Mouse (Mus musculus): Measurements from ENCODE around the gene Gm49358.
A peak's percentile ranks its signal among the peaks of the same experiment; 100 is the strongest.

The Gm49358 gene

DNA sequence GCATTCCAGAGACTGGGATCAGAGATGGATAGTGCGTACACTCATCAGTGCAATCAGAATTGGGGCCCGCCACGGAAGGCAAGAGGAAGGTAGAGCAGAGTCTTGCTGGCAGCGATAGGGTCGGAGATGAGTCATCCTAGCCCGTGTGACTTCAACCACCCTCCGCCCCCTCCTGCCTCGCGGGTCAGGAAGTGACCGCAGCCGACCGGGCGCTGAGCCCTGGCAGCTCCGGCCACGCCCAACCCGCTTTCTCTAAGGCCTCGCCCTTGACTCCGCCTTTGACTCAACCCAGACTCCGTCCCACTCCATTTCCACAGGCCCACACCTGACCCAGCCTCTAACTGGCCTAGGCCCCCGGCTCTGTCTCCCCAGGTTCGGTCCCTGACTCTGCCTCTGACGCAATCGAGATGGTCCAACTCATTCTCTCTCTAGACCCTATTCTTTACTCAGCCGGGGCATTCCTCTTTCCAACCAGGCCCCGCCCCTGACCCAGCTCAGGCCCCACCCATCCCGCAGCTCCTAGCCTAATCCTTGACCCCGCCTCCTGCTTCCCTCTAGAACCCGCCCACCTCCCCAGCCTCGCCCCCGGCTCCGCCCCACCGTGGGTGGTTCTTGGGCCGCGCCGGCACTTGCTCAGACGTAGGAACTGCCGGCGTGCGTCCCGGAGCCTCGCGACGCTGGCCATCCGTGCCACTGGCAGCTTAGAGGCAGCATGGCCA is 14.8 kb downstream of the Gm49358 start, which contains the start of gene Nt5dc3:
Gene Nt5dc3 (plus strand): TSS at position 608 of the 719 bp plus-strand sequence.
- peak; percentile 95 to 96 for DNase-seq (ENCODE audit: low spot score in 2 of 2)

DNA sequence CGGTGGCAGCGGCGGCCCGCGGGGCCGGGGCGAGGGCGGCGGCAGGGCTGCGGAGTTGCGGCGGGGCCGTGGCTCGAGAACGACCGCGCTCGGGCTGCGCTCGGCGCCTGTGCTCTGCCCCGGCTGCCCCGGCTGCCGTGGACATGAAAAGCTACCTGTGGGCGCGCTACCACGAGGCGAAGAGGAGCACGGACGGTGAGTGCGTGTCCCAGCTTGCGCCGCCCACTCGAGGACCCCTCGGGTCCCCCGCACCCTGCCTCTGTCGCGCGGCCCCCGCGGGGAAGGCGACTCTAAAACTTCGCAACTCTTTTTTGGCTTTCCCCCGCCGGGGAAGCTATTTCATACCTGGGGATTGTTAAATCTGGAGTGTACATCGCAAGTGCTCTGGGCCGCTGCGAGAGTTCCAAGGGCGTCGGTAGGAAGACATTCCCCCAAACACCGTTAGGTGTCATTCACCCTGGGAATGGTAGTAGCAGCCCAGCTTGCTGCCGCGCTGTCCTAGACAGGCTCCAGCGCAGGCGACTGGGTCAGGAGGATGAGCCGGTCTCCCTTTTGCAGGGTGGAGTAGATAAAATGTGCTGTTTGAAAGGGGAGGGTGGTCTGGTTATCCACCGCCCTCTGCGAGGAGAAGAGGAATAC is 15.5 kb downstream of the Gm49358 start:
- peak; percentile 11 to 27 for DNase-seq (ENCODE audit: low spot score in 2 of 2)

DNA sequence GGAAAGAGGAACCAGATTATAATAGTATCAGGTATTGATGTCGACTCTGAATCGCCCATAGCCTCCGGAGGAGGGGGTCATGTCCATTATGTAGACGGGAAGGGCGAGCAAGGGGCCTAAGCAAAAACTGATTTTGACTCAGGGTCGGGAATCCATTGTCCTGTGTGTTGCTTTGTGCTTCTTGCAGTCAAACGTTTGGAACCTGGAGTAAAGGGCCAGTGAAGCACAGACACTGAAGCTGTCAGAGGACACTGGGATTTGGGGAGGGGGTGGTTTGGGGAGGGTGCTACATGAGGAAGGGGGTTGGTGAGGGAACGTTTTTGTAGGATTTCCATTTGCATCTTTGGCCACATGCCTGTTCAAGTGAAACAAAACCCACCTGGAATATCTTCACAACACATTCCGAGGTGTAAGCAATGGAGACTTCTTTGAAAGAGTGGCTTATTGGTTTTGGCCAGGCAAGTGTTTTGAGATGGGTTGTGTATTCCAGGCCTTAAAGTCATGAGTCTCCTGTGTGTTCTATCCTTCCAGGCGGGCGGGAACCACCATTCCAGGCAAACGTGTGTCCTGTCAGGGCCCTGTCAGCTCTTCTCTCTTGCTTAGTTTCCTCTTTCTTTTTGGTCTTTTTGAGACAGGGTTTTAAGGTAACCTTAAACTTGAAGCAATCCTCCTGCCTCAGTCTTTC is 16.2 kb downstream of the Gm49358 start:
- no peak for DNase-seq (ENCODE audit: low spot score in 2 of 2)

DNA sequence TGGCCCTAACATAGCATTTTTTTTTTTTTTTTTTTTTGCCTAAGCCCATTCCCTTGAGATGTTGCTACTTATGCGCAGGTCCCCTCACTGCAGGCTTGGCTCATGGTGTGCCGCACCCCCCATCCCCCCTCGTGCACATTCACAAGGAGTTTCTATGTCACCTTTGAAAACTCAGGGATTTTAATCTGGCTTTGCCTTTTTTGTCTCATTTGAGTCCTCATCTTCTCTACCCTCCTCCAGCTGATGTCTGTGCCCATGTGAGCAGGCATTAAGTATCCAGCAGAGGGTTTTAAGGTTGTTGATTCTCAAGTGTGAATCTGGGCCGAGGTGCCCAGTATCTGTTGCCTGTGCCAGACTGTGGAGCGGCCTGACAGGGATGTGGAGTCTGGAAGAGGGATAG is 17.9 kb downstream of the Gm49358 start:
- no peak for DNase-seq (ENCODE audit: low spot score in 2 of 2)

DNA sequence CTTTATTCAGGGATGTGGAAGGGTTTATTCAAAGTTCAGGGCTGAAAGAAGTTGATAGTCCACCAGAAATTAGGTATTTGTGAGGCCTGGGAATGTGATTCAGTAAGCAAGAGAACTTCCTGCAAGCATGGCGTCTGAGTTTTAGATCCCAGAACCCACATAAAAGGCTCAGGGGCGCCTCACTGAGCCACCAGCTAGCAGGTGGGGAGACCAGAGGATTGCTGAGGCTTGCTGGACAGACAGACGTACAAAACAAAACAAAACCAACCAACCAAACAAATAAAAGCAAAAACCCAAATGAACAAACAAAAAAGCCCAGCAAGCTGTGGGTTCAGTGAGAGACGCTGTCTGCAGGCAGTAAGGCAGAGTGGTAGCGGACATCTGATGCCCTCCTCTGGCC is 18.9 kb downstream of the Gm49358 start:
- DNase-seq (ENCODE audit: low spot score in 2 of 2), result no peak

DNA sequence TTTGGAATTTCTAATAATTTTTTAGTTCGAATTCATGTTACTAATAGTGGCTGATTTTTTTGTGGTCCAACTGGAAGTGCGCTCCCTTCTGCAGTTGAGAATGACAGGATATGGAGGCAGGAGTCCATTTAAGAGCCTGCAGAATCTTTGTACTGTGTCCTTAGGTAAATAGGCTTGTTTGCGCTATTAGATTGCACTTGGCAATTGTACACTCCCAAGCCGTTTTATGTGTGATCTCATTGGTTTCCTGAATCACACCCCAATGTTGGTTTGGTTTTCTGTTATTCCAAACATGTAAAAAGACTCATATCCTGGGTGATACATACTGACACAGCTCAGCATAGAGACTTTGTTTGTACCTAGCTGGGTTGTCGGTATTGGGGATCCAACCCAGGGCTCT is 19.8 kb downstream of the Gm49358 start:
- no peak for DNase-seq (ENCODE audit: low spot score in 2 of 2)

DNA sequence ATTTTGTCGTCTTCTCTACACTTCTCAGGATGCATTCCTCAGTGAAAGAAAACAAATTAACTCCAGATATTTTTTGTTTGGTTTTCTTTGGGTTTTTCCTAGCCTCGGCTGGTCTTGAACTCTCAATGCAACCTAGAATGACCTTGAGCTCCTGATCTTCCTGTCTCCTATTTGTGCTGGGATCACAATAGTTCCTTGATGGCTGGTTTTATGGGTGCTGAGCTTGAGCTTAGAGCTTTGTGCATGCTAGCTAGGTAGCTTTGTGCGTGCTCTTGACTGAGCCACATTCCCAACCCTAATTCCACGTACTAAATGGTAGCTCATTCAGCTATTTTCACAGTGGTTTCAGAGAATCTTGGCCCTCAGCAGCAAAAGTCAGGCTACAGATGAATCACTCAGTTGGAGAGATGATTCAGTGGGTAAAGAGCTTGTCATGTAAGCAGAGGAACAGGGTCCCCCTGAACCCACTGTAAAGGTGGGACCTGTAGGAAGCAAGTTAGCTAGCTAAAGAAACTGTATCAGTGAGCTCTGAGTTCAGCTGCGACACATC is 20.4 kb downstream of the Gm49358 start:
- DNase-seq (ENCODE audit: low spot score in 2 of 2), result no peak

DNA sequence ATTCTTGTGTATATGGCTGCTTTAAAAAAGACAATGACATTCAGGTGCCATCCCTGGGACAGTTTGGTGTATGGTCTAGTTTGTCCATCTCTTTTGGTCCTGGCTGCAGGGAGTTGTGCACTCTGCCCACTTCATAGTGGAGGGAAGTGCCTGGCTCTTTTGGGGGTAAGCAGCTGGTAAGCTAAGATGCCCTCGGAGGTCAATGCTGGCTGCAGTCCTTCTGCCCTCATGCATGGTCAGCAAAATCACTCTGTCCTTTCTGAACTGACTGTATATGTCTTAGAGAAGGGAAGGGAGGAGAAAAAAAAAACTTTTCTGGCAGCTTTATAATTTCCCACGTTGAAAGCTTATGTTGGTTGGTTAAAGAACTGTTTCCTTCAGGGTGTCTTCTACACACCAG is 21.6 kb downstream of the Gm49358 start:
- DNase-seq (ENCODE audit: low spot score in 2 of 2), result no peak

DNA sequence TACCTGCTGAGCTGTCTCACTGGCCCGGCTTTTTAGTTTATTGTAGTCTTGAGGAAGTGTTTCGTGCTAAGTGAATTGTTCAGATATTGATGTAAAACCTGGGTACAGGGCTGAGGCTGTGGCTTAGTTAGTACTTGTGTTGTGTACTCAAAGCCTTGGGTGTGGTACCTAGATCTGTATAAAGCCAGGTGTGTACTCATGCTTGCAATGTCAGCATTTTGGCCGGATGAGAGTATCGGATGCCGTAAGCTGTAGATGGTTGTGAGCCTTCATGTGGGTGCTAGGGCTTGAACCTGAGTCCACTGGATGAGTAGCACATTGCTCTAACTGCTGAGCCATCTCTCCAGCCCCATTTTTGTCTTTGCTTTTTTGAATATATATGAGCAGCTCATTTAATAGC is 22.3 kb downstream of the Gm49358 start:
- DNase-seq (ENCODE audit: low spot score in 2 of 2), result no peak

DNA sequence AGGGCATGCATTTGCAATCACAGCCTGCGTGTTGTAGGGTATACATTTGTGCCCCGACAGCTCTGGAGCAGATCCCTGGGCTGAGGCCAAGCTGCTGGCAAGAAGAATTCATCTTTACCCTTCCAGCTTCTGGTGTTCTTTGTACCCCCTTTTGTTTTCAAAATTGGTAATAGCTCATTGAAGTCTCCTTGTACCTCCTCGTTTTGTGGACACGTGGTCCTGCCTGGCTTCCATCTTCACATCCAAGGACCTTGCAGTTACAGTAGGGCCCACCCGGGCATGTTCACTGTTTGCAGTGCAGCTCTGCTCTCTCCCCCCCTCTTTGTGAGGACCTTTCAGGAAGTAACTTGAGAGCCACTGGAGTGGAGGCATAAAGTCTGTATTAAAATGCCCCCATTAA is 24.4 kb downstream of the Gm49358 start:
- no peak for DNase-seq (ENCODE audit: low spot score in 2 of 2)

DNA sequence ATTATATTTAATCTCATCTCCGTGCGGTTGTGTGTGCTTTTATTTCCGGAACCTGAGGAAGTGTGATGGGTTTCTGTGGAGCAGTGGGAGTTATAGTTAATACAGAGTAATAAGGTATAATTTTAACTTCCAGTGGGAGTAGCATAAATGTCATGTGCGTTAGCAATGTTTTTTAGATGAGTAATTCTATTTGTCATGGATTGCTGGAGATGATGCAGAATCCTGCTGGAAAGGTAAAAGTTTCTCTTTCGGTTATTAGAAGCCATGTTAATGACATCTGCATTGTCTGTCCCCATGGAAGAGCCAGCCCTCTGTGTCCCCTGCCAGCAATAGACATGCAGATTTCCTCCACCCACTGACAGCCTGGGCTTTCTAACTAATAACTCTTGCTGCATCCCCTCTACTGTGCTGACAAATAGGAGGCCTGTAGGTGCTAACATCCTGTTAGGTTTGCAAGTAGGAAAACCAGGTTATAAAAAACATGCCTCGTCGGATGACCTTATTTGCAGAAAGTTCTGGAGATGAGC is 25.4 kb downstream of the Gm49358 start:
- no peak for DNase-seq (ENCODE audit: low spot score in 2 of 2)

DNA sequence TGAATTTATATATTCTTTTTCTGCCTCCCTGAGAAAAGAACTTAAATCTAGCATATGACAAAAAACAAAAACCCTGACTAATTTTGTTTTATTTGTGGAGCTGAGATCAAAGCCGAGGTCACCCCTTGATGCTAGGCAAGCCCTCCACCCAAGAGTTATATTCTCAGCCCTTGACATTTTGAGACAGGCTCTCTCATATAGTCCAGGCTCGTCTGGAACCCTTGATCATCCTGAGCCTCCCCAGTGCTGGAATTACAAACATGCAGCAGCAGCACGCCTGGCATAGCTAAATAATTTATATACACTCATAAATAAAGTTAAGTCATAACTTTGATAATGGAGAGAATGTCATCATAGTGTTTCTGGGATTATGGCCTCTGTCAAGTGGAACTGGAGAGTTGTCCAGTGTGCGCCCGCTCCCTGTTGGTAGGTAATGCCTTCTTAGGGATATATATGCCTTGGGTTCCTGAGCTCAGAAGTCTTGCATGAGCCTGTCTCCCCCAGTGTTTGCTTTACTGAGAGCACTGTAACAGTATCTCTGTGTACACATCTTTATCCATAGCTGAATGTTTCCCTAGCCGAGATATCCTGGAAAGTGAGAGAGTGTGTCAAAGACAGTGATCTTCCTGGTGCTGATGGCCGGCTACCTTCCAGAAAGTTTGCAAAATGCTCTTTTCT is 27.9 kb downstream of the Gm49358 start:
- no peak for DNase-seq (ENCODE audit: low spot score in 2 of 2)

DNA sequence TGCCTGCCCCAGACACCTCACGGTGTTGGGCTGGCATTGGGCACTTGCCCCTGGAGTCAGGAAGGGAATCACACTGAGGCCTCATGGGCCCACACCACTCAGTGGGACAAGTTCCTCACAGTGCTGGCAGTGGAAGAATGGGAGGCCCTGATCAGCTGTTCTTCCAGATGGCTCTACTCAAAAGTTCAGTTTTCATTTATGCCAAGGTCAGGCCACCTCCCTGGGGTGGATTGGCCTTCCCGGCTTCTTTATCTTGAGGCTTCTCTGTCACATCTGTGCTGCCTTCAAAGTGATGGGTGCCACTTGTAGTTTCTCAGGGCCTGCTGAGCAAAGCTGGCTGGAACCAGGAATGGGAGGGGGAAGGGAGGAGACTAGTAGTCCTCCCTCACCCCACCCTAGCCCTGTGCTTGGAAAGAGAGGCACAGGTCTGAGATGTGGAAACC is 29.8 kb downstream of the Gm49358 start:
- DNase-seq (ENCODE audit: low spot score in 2 of 2), result no peak

DNA sequence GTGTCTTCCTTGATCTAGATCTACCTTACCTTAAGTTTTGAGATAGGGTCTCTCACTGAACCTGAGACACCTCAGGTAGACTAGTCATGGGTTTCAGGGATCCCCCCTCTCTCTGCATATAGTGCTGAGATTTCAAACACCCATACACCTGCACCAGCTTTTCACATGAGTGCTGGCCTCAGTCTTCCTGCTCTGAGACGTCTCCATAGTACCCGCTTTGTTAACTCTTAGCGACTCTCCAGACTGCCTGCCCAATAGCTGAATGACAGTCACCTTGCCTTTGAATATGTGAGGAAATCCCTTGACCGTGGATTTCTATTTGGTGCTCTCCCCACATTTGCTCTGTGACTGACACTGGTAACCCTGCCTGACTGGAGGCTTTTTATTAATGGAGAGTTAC is 30.4 kb downstream of the Gm49358 start:
- DNase-seq (ENCODE audit: low spot score in 2 of 2), result no peak

DNA sequence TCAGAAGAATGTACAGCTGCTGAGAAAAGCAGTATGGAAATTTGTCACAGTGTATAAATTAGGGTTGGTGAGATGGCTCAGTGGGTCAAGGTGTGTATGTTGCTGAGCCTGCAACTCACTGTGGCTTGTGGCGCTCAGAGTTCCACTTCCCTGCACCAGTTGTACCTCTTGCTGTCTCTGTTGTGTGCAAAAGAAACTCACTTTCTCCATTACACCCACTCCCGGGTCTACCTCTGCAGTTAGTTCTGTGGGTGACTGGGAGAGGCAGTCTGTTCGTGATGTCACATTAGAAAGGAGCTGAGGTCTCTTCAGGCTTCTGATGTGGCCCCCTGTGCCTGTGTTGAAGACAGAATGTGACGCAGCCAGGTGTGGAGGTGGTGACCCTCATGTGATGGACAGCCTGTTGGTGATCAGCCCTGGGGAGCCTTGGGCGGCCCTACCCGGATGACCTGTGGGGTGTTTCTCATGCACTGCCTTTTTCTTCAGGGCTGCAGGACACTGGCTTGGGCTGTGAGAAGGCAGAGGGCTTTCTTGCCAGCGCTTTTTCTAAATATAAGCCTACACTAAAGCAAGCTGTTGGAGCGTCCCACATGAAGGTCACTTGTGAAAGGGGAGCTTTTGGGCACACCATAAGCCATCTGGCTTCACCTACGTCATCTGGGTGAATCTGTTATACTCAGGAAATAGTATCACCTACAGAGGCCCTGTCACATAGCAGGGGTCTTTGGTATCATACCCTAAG is 31.2 kb downstream of the Gm49358 start:
- no peak for DNase-seq (ENCODE audit: low spot score in 2 of 2)

DNA sequence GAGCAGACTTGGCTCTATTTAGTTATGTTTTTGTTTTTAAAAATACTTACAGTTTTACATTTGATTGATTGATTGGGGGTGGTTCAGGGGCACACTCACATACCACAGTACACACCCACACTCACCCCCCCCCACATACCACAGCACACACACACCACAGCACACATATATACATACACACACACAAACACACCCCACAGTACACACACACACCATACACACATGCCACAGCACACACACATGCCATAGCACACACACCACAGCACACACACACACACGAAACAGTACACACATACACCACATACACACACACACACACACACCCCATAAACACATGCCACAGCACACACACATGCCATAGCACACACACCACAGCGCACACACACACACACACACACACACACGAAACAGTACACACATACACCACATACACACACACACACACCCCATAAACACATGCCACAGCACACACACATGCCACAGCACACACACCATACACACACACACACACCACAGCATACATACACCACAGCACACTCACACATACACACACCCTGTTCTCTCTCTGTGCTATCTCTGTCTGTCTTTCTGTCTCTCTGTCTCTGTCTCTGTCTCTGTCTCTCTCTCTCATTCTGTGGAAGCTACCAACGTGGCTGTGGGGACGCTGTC is 32.4 kb downstream of the Gm49358 start:
- DNase-seq (ENCODE audit: low spot score in 2 of 2), result no peak

DNA sequence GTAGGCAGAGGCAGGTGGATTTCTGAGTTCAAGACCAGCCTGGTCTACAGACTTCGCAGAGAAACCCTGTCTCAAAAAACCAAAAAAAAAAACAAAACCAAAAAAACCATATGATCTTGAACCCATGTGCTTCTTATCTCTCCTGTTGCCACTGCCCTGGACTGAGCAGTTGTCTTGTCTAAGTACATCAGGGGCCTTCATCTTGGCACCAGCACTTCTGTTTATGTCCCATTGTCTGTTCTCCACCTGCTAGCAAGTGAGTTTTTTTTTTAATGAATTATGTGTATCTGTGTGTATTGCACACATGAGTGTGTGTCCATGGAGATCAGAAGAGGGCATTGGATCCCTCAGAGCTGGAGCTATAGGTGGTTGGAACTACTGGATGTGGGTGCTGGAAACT is 43.6 kb downstream of the Gm49358 start:
- no peak for DNase-seq (ENCODE audit: low spot score in 2 of 2)

DNA sequence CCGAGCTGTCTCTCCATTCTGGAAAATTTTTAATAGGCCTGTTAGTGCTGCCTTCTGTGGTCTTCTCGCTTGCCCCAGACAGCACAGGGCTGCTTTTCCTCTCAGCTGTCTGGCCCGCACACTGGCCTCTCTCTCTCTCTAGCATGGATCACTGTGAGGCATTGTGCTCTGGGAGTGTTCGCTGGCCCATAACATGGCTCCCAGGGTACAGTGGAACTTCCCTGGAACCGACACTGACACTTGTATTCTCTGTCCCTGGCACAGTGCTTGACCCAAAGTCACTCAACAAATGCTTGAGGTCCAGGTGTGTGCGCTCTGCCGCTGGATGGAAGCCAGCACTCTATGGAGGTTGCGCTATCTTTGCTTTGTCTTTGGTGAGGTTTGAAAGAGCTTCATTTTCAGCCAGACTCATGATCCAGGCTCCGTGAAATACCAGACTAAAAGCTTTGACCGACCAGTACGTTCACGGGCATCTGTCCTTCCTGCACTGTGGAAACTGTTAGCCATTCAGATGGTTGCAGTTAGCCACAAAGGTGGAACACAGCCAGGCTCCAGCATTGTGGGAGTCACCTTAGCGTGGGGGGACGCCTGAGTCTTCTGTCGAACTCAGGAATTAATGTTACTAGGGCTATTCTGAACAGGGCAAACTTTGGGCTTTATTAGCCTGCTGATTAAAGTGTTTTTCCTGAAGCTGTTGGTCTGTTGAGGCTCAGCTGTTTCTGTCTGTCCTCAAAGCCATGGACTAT is 44.4 kb downstream of the Gm49358 start:
- no peak for DNase-seq (ENCODE audit: low spot score in 2 of 2)

DNA sequence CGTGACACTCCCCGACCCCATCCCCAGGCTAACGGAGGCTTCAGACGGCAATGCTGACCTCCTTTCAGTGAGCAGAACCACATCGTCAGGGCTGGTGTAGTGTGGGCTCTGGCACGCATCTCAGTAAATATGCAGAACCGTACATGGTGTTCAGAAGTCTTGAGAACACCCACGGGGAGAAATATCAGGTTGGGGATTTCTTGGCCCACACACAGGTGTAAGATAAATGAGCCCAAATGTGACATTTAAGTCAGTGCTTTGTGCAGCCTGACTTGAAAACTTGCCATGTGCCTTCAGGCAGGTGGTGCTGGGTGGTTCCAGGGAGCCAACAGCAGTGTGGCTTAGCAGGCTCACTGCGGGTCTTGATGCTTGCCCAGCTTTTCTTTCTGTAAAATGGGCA is 46.2 kb downstream of the Gm49358 start:
- DNase-seq (ENCODE audit: low spot score in 2 of 2), result no peak

DNA sequence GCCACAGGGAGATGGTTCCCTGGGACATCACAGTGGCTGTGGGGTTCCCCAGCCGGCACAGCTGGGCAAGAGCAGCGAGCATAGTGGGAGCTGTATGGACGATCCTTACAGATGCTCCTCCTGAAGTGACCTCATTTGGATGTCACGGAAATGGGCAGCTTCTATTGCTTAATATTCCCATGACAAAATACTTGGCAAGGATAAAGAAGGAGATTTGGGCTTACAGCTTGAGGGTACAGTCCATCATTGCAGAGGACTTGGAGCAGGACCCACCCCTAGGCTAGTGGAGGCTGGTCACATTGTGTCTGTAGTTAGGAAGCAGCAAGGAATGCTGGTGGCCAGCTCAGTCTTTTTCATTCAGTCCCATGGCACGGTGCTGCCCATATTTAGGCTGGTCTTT is 46.8 kb downstream of the Gm49358 start:
- no peak for DNase-seq (ENCODE audit: low spot score in 2 of 2)

Measured in spleen, postnatal 36 days (tissue).